Mouse (Mus musculus) embryo, embryonic 9.5 days (tissue): ENCODE data around the gene Slit3.

Experiments
- DNase-seq: peaks from one replicate; pipeline ENCODE4 v3.0.0-alpha.2; 2017; ENCODE audit errors: extremely low spot score

Gene Slit3

GRCm38 (mm10) chr11:35693136-35693535, 572.1 kb downstream of the Slit3 start:
- DNase-seq, result peak; percentile 80

DNA sequence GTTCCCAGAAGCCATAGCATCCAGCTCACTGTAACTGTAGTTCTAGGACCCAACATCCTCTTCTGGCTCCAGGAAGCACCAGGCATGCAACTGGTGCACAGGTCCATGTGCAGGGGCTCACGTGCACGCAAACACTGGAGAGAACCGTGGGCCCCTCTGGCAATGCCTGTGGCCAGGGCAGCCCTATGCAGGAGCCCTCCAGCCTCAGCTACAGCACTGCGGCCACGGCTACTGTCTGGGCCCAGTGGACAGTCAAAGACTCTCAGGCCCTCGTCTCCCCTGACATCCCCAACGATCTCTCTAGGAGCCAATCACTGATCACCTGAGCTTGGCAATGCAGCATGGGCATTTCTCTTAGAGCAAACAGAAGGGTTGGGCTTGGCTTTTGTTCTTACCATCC, 572.6 kb downstream of the Slit3 start:
- no peak for DNase-seq

- DNase-seq, result no peak
Measured at GRCm38 (mm10) chr11:35697476-35697875, 576.5 kb downstream of the Slit3 start.

GRCm38 (mm10) chr11:35698901-35699300, 577.9 kb downstream of the Slit3 start:
- DNase-seq, result no peak

GRCm38 (mm10) chr11:35703471-35703870, 582.4 kb downstream of the Slit3 start:
- no peak for DNase-seq

DNA sequence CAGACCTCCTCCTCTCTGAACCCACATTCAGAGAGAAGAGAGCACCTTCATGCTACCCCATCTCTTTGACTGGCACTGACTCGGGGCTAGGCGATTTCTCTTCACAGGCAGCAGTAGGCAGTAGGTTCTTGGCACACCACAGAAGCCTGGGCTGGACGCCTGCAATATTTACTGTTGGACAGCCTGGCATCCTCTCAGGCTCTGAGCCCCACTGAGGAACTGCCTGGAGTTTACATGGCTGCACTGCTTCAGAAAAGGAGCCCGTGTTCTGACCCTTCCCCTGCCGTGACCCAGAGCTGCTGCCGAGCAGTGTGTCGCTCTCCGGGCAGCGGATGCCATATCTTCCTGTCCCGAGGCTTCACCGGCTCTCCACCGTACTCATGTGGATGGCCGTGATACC, 583.4 kb downstream of the Slit3 start:
- DNase-seq, result no peak

GRCm38 (mm10) chr11:35704927-35705326, 583.9 kb downstream of the Slit3 start:
- no peak for DNase-seq

DNA sequence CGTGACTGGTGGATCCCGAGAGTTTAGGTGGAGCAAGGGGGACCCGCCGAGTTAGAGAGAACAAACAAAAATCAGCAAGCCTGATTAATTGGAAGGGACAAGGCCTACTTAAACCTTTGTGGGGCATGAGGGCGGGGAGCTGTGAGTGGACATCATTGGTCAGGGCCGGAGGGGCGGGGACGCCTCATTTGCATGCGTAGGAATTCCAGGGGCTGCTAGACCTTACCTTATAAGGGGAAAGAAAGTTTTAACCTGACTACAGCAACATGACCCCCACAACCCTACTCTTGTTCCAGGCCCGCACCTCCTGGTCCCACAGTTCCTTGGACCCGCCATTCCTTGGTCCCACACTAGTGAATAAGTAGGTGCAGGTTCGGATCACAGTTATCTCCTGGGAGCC, 586.4 kb downstream of the Slit3 start:
- DNase-seq, result no peak

DNA sequence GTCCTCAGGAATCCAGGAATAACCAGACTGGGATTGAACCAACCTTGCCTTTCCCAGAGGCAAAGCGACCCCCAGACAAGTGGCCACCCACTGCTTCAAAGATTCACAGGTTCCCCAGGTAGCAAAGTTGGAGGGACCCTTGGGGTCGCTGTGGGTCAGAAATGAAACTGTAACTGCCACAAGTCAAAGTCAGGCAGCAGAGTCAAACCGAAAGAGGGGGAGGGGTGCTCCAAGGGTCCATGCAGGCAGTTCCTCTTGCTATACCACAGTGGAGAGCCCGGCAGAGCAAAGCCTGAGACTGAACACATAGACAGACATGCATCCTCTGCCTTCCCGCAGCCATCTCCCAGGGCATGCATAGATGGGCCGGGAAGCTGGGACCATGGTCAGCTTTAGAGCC, 590.3 kb downstream of the Slit3 start:
- DNase-seq, result no peak

GRCm38 (mm10) chr11:35718881-35719280, 597.9 kb downstream of the Slit3 start:
- DNase-seq, result no peak

- no peak for DNase-seq
Measured at GRCm38 (mm10) chr11:35723876-35724275, 602.9 kb downstream of the Slit3 start.

DNA sequence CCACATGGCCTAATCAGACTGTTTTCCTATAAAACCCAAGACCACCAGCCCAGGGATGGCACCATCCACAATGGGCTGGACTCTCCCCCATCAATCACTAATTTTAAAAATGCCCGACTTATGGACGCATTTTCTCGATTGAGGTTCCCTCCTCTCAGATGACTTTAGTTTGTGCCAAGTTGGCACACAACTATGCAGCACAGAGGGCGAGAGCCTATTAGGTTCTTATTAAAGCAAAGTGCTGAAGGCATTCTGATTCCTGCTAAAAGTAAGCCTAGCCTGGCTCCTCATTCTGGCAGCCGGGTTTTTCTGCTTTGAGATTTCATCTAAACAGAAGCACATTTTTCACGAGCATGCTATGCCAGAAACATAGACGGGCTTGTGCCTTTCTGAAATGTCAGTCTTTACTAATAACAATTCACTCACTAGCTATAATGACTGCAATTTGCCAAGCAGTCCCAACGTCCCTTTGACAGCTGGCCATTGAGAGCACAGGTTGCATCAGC, 605.4 kb downstream of the Slit3 start:
- DNase-seq, result no peak

- DNase-seq, result no peak
Measured at GRCm38 (mm10) chr11:35728200-35728599, 607.2 kb downstream of the Slit3 start.

- no peak for DNase-seq
Measured at GRCm38 (mm10) chr11:35729186-35729585, 608.2 kb downstream of the Slit3 start.

DNA sequence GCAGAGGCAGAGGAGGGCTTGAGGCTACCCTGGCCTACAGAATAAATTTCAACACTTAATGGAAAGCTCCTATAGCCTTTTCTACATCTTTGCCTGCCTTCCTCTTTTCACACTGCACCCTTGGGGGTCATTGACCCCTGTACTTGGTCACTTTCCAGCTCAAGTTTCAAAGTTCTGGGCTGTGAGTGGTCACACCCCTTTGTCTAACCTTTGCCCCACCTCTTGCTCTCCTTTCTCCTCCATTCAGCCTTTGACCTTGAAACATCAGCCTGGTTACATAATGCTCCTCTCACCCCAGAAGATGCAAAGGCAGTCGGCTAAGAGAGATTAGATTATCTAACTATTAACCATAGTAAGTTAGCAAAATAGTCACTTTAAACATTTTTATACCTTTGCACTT, 611.3 kb downstream of the Slit3 start:
- no peak for DNase-seq

- DNase-seq, result no peak
Measured at GRCm38 (mm10) chr11:35736817-35737216, 615.8 kb downstream of the Slit3 start.

GRCm38 (mm10) chr11:35737262-35737661, 616.2 kb downstream of the Slit3 start:
- no peak for DNase-seq

- no peak for DNase-seq
Measured at GRCm38 (mm10) chr11:35738102-35738501, 617.1 kb downstream of the Slit3 start.

DNA sequence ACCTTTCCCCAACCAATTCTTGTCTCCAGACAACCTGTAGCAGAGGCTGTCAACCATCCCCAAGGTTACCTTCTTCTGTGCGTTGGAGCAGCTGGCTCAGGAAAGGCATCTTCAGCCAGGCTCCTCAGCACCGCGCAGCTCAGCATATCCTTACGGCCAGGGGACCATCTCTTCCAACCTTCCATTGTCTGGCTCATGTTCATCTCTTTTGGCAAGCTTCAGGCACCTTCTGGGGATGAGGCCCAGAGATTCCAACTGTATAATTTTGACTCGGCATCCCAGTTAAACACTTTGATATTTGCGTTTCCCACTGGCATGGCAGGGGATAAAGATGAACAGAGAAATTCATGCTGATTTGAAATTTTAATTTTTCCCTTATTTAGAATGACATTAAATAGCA, 622.6 kb downstream of the Slit3 start:
- DNase-seq, result no peak

GRCm38 (mm10) chr11:35744571-35744970, 623.5 kb downstream of the Slit3 start:
- no peak for DNase-seq

DNA sequence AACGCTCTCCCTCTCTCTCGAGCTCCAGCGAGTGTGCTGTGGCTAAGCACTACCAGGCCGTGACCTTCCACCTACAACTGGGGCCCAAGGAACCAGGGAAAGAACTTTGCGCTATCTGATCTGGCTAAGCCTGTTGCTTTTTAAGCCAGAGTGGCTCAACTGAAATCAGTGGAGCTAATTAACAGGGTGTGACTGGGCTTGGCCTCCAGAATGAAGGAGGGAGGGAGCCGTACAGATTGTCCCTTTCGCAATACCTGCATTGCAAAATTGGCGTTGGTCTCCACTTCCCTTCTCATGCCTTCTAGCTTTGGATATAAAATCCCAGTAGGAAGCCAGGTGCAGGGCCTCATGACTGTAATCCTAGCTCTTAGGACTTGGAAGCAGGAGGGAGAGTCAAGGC, 629.6 kb downstream of the Slit3 start:
- no peak for DNase-seq

GRCm38 (mm10) chr11:35754906-35755418, 633.9 kb downstream of the Slit3 start:
- DNase-seq, result no peak

DNA sequence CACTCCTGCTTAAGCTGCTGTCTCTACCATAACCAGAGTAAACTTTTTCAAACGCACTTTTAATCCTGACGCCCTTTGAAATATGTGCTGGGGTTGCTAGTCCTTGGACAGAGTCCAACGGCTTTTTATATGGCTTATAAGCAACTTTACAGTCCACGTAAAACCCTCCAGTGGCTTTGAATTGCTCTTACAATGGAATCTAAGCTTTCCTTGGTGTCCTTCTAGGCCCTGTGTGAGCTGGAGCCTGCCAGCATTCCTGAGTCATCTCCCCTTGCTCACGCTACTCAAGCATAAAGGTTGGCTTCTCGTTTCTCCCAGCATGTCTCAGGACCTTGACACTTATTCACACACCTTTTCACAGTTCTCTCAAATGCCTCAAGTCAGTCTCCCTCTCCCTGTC, 634.5 kb downstream of the Slit3 start:
- no peak for DNase-seq
